Mouse (Mus musculus) ES-E14 (cell line): ENCODE results near the gene Gpr37l1. TPM values are rescaled to one million over a fixed set of nuclear protein-coding genes. Genes with fewer than 3 reads are reported as not detected.

Experiments
- DNase-seq: peaks from one replicate; pipeline ENCODE4 v3.0.0-alpha.2; 2013; ENCODE audit warnings: low read depth, low spot score
- H3K27ac ChIP-seq: 2 replicates; pipeline ENCODE4 v1.5.1; 2012; ENCODE audit warnings: low read depth, mild to moderate bottlenecking, low read length, moderate library complexity, mixed read lengths; ENCODE audit not compliant: poor library complexity, insufficient read depth, severe bottlenecking
- H3K36me3 ChIP-seq: 2 replicates; pipeline ENCODE4 v1.6.1; 2012; ENCODE audit warnings: mild to moderate bottlenecking, low read length, moderate library complexity, mixed read lengths; ENCODE audit not compliant: control insufficient read depth, poor library complexity, insufficient read depth, severe bottlenecking
- H3K4me1 ChIP-seq, 2 experiments: fragments of 150-350 bp in 1 of 2; sonication (generic) in 1 of 2; 2 replicates each; pipeline ENCODE4 v1.6.1; 2012; ENCODE audit warnings: low read length in 2 of 2, mild to moderate bottlenecking in 1 of 2, mixed read lengths in 1 of 2; ENCODE audit not compliant: control insufficient read depth in 2 of 2, insufficient read depth in 2 of 2, poor library complexity in 1 of 2
- H3K4me3 ChIP-seq, 2 experiments: fragments of 150-350 bp in 1 of 2; sonication (generic) in 1 of 2; 2 replicates each; pipeline ENCODE4 v1.5.1; 2012; ENCODE audit warnings: low read length in 2 of 2, low read depth in 1 of 2, mild to moderate bottlenecking in 1 of 2, mixed read lengths in 1 of 2; ENCODE audit not compliant: insufficient read depth in 1 of 2, poor library complexity in 1 of 2, severe bottlenecking in 1 of 2
- H3K9ac ChIP-seq: 2 replicates; pipeline ENCODE4 v1.6.1; 2012; ENCODE audit warnings: low read depth, mild to moderate bottlenecking, low read length, mixed read lengths; ENCODE audit not compliant: poor library complexity, insufficient read depth, severe bottlenecking
- H3K9me3 ChIP-seq: fragments of 150-350 bp; sonication (generic); 2 replicates; pipeline ENCODE4 v1.6.1; 2012; ENCODE audit warnings: low read depth, mild to moderate bottlenecking, low read length; ENCODE audit not compliant: control insufficient read depth, insufficient read depth
- CHD2 ChIP-seq: IDR thresholded peaks from 2 replicates; pipeline ENCODE4 v1.6.1; 2014; ENCODE audit warnings: mild to moderate bottlenecking, low read depth, low read length, inconsistent platforms
- HCFC1 ChIP-seq: IDR thresholded peaks from 2 replicates; pipeline ENCODE4 v1.6.1; 2012; ENCODE audit warnings: low read length, inconsistent platforms, borderline replicate concordance; ENCODE audit not compliant: insufficient read depth
- MAFK ChIP-seq: IDR thresholded peaks from 2 replicates; pipeline ENCODE4 v1.6.1; 2014; ENCODE audit warnings: mild to moderate bottlenecking, low read depth, low read length, inconsistent platforms; ENCODE audit not compliant: insufficient read depth
- ZC3H11A ChIP-seq: IDR thresholded peaks from 2 replicates; pipeline ENCODE4 v1.6.1; 2012; ENCODE audit warnings: low read depth, mild to moderate bottlenecking, inconsistent platforms, low read length, borderline replicate concordance
- ZNF384 ChIP-seq: IDR thresholded peaks from 2 replicates; pipeline ENCODE4 v1.6.1; 2012; ENCODE audit warnings: low read depth, low read length, inconsistent platforms
- in situ Hi-C, 2 experiments: fragments of 600-800 bp; cut with MboI; formaldehyde crosslinking; loops; one replicate each; pipeline ENCODE4 v1.15.1; 2025; ENCODE audit warnings: low sequenced_read_pairs in 2 of 2, inconsistent platforms in 1 of 2; ENCODE audit not compliant: unreplicated experiment in 2 of 2
- total RNA-seq: library from RNA; depleted of rRNA; stranded (reverse); fragments of 300-350 nt; gene quantifications from 2 replicates; pipeline ENCODE4 v1.2.3, GENCODE M21; 2012

Gene Gpr37l1
- total RNA-seq, 1 experiment: not detected

- peak; percentile 68 for DNase-seq
- Histone ChIP-seq H3K9ac (no peak overlapping the region), H3K9me3 (no peaks in the 10 kb centered on the region), H3K36me3 (no peaks in the 10 kb centered on the region), H3K27ac (no peak overlapping the region), H3K4me1 (peaks cover 0 to 7% of the 10 kb centered on the region in 2 experiments; a peak in 1 of 4 replicates), H3K4me3 (peak overlapping the region in 1 of 2 experiments; percentile 2; a peak in 1 of 4 replicates)
- in situ Hi-C loops: no loop called here
- TF ChIP-seq ZNF384 (no peak), MAFK (no peak), HCFC1 (no peak), CHD2 (no peak), ZC3H11A (no peak)
Observed at GRCm38 (mm10) chr1:135139906-135140305, 27.6 kb downstream of the Gpr37l1 start.

- Histone ChIP-seq H3K36me3 (no peaks in the 10 kb centered on the region), H3K4me3 (no peak overlapping the region), H3K9me3 (no peaks in the 10 kb centered on the region), H3K27ac (no peak overlapping the region), H3K9ac (no peak overlapping the region), H3K4me1 (peaks cover 0 to 15% of the 10 kb centered on the region in 2 experiments; a peak in 2 of 4 replicates)
- peak; percentile 81 for DNase-seq
- TF ChIP-seq HCFC1 (no peak), ZC3H11A (peak; percentile 48; the same call in 1 of the 2 replicates), MAFK (no peak), ZNF384 (no peak)
- in situ Hi-C loops: no loop called here
Observed at GRCm38 (mm10) chr1:135136500-135136899, 31.0 kb downstream of the Gpr37l1 start.

- in situ Hi-C loops: no loop called here
- no peak for DNase-seq
- no peak overlapping the region for H3K27ac ChIP-seq
- H3K4me3 ChIP-seq: no peak overlapping the region
- H3K36me3 ChIP-seq: no peaks in the 10 kb centered on the region
- H3K9me3 ChIP-seq: no peaks in the 10 kb centered on the region
- H3K9ac ChIP-seq: no peak overlapping the region
- TF ChIP-seq ZNF384 (no peak), HCFC1 (no peak), ZC3H11A (no peak)
- peaks cover 0 to 19% of the 10 kb centered on the region in 2 experiments; a peak in 2 of 4 replicates for H3K4me1 ChIP-seq
Observed at GRCm38 (mm10) chr1:135135111-135135787, 32.2 kb downstream of the Gpr37l1 start.

GRCm38 (mm10) chr1:135133678-135134435, 33.6 kb downstream of the Gpr37l1 start:
- in situ Hi-C loops: no loop called here
- Histone ChIP-seq H3K27ac (no peak overlapping the region), H3K36me3 (no peaks in the 10 kb centered on the region), H3K9me3 (no peaks in the 10 kb centered on the region), H3K9ac (no peak overlapping the region), H3K4me1 (peaks cover 0 to 29% of the 10 kb centered on the region in 2 experiments; a peak in 2 of 4 replicates), H3K4me3 (no peak overlapping the region)
- TF ChIP-seq MAFK: no peak
- no peak for TF ChIP-seq ZC3H11A
- no peak for TF ChIP-seq CHD2
- no peak for TF ChIP-seq HCFC1
- TF ChIP-seq ZNF384: no peak
- DNase-seq: no peak
